Mouse (Mus musculus) natural killer cell, adult 2 months (primary cell): ENCODE measurements around the gene Rab2b.

ENCODE experiments used
- DNase-seq, 2 experiments: peaks; one replicate each; pipeline ENCODE4 v3.0.0; 2022; ENCODE audit warnings: low spot score in 2 of 2

The Rab2b gene

DNA sequence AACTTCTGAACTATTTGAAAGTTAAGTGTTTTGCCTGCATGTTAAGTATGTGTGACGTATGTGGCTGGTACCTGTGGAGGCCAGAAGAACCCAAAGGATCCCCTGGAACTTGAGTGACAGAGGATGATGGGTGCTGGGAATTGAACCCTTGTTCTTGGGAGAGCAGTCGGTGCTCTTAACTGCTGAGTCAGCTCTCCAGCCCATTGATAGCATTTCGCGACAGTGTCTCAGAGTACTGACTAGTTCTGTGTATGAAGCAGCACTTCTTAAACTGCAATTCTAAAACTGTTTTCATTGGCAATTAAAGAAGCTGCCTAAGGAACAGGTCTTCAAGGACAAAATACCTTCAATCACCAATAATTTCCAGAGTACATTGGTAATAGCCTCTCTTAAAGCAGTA lies 2.1 kb downstream of the Rab2b start:
- no peak for DNase-seq

DNA sequence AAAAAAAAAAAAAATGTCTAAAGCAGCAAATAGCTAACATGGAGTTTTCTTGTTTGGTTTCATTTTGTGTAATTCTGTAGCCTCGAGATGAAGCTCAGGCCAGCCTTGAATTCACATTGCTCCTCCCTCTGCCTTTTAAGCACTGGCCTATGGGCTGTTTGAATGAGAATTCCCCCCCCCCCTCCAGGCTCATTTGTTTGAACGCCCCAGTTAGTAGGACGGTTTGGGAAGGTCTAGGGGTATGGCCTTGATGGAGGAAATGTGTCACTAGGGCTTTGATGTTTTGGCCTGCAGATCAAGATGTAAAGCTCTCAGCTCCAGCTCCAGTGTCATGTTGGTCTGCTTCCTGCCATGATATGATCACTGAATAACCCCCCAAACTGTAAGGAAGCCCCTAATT lies 6.6 kb downstream of the Rab2b start:
- no peak for DNase-seq

DNA sequence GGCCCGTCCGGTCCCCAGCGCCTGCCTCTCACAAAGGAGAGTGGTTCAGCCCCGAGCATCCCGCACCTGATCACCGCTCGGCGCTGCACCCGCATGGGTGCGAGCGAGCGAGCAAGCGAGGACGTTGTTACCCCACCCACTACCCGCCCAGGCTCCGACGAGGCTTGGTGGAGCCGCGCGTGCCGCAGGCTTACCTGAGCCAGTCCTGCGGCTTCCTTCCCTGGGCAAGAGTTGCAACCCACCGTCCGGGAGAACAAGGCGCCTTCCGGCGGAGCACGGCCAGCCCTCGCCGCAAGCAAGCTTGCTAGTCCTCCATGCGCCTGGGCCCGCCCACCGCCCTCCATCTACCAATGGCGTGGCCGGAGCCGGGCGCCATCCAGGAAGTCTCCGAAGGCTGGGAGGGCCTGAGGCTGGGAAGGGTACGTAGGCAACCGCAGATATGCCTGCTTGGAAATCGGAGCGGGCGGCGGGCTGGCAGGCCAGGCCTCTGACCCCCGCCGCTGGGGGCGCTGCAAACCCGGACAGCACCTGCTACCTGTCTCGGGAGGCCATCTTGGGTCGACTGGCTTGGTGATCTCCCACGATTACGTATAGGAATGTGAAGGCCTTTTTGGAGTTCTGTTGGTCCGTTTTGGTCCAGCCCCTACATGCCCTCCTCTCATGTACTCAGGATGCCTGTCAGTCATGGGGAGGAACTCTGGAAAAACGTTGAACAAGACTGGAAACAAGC lies 21.7 kb downstream of the Rab2b start, which contains the start of gene Chd8:
Chd8 (minus strand) TSS at position 297 of the 730 bp plus-strand sequence.
- peak; percentile 97 to 99 for DNase-seq

DNA sequence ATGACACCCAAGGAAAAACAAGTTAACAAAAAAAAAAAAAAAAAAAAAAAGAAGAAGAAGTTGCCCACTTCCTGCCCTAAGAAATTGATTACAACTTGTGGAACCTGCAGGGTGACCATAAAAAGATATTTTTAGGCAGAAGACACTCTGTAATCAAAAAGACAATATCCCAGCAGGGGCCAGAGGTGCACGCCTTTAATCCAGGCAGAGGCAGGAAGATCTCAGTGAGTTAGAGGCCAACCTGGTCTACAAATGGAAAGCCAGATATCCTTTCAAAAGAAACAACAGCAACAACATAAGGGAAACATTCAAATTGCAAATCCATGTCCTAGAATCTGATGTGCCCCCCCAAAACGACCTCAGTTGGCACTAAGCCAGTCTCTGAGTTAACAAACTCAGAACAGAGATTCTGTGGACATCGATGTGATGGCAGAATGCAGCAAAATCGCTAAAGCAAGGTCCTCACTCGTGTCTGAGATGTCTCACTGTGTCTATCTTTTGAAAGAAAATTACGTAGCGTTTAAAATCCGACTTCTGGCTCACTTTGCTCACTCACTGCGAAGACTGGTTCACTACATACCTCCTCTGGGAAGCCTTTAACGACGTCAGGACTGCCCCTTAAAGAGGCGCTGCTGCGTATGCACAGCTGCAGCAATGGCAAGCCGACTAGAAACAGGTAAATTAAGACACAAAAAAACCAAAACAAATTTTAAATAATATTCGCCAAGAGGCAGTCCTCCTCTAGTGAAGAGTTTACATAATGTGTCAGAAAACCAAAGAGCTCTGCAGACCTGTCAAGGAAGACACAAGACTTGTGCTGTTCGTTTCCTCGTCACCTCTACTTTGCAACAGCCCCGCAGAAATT lies 22.8 kb downstream of the Rab2b start:
- no peak for DNase-seq

DNA sequence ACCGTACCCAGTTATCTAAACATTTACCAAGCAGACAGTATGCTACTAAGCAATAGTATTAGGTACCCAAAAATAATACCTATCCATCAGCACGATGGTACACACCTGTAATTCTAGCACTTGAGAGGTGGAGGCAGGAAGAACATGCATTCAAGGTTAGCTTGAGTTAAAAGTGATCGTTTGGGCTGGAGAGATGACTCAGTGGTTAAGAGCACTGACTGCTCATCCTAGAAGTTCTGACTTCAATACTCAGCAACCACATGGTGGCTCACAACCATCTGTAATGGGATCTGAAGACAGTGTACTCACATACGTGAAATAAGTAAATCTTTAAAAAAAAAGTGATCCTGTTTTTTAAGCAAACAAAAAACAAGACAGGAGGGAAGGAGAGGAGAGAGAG lies 33.2 kb downstream of the Rab2b start:
- no peak for DNase-seq

DNA sequence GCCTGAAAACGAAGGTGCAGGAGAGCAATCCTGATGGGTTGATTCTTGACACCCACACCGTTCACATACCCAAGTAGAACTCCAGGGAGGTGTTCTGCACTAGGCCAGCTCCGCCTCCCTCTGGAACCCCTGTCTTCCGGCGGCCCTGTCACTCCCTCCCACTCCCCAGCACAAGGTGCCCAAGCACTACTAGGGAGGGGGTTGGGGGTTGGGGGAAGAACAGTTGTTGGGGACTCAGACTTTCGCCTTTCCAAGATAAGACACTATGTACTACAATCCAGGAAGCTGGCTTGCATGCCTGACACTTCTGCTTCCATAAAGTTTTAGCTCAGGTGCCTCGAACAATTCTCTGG lies 34.7 kb downstream of the Rab2b start:
- DNase-seq, result no peak

DNA sequence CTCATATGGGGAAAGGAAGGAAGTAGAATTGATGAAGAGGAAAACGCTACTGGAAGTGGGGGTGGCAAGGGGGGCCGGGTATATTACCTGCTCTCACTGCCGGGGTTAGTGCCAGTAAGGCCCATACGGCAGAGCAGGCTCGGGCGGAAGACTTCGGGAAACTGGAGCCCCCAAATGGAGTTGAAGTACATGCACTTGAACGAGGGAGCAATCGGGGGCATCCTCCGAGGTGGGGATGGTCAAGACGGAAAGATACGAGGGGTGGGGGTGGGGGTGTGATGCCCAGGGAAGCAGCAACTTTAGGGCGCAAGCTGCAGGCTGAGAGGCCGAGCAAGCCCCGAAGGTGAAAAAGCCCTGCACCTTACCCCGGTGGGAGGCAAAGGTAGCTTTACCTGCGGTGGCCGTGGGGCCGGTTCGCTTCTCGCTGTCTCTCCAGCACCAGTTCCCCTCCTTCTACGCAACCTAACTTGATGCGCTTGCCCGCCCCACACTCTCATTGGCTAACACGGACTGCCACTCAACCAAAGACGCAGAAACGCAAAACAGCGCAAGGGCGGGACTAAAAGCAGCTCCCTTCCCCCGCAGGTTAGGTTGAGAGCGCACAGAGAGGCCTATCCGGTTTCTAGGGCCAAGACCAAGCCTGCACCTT lies 35.2 kb downstream of the Rab2b start:
- DNase-seq, result peak; percentile 99 to 100

DNA sequence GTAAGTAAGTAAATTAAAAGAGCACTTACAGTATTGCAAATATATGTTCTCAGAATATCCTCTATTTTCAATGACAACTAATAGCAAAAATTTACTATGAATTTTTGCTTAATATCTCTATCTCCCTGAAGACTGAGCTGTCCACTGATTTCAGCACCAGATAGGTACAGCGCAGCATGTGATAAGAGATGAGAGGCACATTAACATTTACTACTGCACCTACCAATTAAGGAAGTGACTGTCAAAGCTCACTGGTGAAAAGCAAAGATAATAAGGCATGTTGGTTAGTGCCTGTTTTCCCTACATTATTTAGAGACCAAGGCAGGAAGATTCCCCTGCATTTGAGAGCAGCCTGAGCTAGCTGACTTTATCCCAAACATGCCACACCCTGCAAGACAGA lies 43.1 kb downstream of the Rab2b start:
- DNase-seq, result no peak

DNA sequence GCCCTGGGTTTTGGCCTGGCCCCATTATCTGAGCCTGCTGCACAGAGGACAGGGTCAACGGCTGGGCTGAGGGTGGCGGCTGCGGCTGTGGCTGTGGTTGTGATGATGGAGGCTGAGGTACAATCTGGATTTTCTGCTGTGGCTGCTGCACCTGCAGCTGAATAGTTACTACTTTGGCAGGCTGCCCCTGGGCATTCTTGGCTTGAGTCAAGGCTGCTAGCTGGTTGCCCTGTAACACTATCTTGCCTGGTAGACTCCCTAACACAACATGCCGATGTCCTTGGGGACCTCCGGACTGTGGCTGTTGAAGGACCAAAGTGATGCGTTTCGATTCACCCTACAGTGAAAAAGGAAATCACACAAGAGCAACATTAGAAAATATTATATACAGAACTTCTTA lies 44.2 kb downstream of the Rab2b start:
- no peak for DNase-seq

DNA sequence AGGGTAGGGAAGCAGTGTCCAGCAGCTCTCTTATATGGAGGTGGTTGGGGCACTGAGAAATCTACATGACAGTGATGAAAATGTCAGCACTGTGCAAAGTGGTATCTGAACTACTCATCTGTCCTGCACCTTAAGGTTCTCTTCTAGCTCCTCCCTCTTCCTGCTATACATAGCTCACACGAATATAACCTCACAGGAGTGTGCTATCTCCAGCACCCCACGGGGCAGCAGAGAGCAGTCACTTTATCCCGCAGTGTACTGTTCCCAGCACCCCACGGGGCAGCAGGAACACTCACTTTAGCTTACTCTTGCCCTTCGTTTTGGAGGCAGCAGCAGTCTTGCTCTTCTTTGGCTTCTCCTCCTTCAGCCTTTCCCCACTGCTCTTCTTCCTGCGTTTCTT lies 47.1 kb downstream of the Rab2b start:
- no peak for DNase-seq

DNA sequence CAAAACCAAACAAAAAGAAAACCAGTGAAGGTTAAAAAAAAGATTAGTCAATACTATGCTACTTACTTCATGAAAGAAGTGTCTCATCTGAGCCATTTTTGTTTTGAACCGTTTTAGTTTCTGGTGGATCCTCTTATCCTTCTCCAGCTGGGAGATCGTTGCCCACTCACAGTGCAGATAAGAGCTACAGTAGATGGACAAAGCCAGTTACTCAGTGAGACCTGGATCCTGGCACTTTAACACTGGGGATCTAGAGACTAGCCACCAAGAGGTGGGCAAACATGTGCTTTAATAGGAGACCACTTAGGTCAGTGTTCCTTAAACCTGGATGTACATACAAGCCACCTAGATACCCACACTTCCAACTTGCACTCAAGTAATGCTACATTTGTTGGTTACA lies 53.4 kb downstream of the Rab2b start:
- no peak for DNase-seq

DNA sequence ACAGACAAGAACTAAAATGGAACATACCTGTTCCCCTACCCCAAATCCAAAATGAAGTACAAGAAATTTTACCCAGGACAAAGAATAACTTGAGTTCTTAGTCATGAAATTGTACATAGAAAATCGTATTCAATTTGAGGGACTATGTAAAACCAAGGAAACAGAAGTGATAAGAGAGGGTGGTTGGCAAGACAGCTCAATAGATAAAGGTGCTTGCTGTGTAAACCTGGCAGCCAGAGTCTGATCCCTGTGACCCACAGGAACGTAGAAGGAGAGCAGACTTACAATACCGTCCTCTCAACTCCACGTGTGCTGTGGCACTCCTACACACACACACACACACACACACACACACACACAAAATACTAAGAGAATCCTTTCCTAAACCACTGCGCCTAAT lies 62.1 kb downstream of the Rab2b start:
- no peak for DNase-seq
